In genomic region chr16:26447594-26447993, GRCm38 (mm10) we compare ENCODE assay signal across 7 mouse cellular contexts. TPM values are rescaled to one million over a fixed set of nuclear protein-coding genes. Genes with fewer than 3 reads are reported as not detected.
DNase-seq lines count a peak whose midpoint lies in the region; ATAC-seq and TF ChIP-seq lines count a peak whose summit lies in the region.

No protein-coding gene starts in this region.

- no peak for TF ChIP-seq POLR2A in lung, adult 2 months (IDR thresholded peaks at IDR 0.05; ENCODE audit: borderline replicate concordance, extremely low read depth, low read depth, low read length)

- 49% methylated on average over 2 of the region's 2 CpGs for WGBS in lung, adult 2 months

- no peak overlapping the region for H3K4me3 ChIP-seq in lung, adult 2 months (replicated peaks; ENCODE audit: extremely low read depth, low read depth, low read length)

- H3K4me1 ChIP-seq in lung, adult 2 months (ENCODE audit: control insufficient read depth, insufficient read depth, low read length): no peaks in the 10 kb centered on the region

- ATAC-seq in CD4-positive, CD25-positive, alpha-beta regulatory T cell, adult 4 months: no peak

- no peak for TF ChIP-seq CTCF in lung, adult 2 months (IDR thresholded peaks at IDR 0.05; ENCODE audit: insufficient read depth, low read length)

- DNase-seq in lung, adult 18-20 months: peak; percentile 10 to 26
- DNase-seq in lung, adult 2 months: no peak
- DNase-seq in brain, adult 2 months (ENCODE audit: low read depth, low spot score): peak; percentile 85
- DNase-seq in gonadal fat pad, adult 2 months (ENCODE audit: low read depth): peak; percentile 79
- DNase-seq in layer of hippocampus, adult 18-20 months (ENCODE audit: low spot score in 2 of 2): peak; percentile 25 to 77
- peak; percentile 4 for DNase-seq in skeletal muscle tissue, adult 2 months (ENCODE audit: low read depth, low spot score)

RNA-seq across cellular contexts. Expression of gene Cldn16, which starts 15.3 kb away (rescaled TPM):
- not detected in 2 replicates for polyA plus RNA-seq in lung, adult 2 months (2012; rRNA removed)
- polyA plus RNA-seq in gonadal fat pad, adult 2 months (2012; rRNA removed): 0.43 and 0.79 TPM in 2 replicates
- not detected for total RNA-seq in layer of hippocampus, adult 18-20 months (2021)
- polyA plus RNA-seq in CD4-positive, CD25-positive, alpha-beta regulatory T cell, adult 4 months (2017; shearing (Covaris generic)): not detected
